Mouse (Mus musculus): ENCODE data around the gene Tmem132b.

The Tmem132b gene

DNA sequence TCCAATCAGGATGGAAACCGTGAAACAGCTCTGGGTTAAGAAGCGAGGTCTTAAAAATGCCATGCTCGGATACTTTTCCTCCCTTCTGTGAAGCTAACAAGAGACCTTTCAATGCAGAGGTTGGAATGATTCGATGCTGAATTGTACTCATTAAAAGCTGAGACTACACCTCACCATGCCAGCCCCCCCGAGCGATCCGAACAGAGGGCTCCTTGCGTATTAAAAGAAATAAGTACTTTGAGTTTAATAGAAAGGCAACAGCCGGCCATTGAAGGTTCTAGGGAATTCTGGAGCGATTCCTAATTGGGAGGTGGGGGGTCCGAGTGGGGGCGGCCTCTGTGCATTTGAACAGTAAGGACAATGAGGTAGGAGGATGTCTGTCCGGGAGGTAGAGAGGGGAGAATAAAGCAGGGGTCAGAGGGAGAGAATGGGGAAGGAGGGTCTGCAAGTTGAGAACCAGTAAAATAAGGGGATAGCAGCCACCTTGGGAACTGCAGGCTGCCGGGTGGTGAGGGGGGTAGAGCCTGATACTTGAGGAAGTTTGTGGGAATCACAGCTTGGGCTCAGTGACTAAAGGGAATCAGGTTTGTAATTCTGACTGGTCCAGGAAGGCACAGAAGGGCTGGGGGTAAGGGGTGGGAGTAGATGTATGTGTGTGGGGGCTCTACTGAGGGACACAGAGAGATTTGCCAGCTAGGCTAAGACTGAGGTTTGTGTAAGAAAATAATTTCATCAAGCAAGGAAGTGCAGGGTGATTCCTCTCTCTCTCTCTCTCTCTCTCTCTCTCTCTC, 127.6 kb downstream of the Tmem132b start:
- in situ Hi-C loops (cut with MboI, MseI), result no loop called here

DNA sequence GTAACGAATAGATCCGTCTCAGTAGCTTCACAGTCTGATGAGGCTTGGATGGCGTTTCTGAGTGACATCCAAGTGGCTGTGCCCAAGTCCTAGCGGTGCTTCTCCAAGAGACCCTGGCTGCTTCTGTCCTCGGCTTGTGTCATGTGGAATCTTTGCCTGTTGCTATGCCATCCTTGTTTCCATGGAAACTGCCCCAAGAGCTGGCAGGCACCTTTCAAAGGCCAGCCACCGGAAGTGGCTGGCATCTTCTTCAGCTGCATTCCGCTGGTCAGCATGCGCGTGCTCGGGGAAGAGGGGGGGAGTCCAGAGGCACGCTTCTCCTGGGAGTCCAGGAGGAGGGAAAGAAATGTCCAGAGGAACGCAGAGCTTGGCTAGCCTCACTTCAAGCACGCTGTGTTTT, 144.0 kb downstream of the Tmem132b start:
- in situ Hi-C loops (cut with MboI, MseI), result no loop called here

DNA sequence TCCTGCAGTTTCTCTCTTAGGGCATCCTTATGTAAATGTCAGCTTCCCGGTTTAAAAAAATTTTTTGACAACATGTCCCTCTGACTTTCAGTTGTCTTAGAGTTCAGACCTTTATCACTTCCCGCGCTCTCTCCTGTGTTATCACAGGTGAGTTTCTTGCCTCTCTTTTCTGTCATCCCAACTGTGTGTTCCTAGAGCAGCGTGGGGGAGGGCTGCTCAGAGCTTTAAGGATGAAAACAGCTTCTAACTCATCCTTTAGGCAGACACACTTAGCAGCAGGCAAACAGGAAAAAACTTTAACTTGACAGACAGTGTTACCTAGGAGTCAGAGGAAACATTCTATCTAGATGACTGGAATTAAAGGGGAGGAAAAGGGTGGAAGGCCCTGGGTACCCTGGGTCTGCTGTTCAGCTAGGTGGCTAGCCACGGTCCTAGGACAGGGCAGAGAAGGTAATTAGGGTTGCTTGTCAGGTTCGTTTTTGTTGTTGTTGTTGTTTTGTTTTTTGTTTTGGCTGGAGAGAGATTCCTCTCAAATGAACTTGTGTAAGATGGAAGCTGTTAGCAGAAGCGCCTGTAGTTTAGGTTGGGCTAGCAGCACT, 144.6 kb downstream of the Tmem132b start:
- in situ Hi-C loops (cut with MboI, MseI), result no loop called here

- in situ Hi-C loops (cut with MboI, MseI), result no loop called here
Measured at GRCm38 (mm10) chr5:125680889-125681288, 149.3 kb downstream of the Tmem132b start.

- in situ Hi-C loops (cut with MboI, MseI), result no loop called here
Measured at GRCm38 (mm10) chr5:125683491-125683890, 151.9 kb downstream of the Tmem132b start.

- in situ Hi-C loops (cut with MboI, MseI), result no loop called here
Measured at GRCm38 (mm10) chr5:125685681-125686331, 154.2 kb downstream of the Tmem132b start.

GRCm38 (mm10) chr5:125692538-125692937, 161.0 kb downstream of the Tmem132b start:
- in situ Hi-C loops (cut with MboI, MseI), result no loop called here

DNA sequence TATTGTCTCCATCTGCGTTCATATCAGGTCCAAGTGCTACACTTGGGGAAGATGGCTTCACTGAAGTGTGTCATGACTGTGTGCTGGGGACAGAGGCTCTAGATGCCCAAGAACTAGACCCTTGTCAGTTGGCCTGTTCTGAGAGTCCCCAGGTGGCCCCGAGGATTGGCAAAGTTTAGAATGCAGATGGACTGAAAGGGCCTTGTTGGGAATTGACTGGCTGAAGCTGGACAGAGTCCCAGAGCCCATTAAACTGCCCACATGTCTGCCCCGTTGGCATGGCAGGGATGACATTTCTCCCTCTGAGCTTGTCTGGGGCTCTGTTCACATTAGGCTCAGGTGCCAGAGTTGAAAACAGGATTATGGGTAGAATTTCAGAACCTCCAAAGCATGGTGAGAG, 167.8 kb downstream of the Tmem132b start:
- in situ Hi-C loops (cut with MboI, MseI), result no loop called here

DNA sequence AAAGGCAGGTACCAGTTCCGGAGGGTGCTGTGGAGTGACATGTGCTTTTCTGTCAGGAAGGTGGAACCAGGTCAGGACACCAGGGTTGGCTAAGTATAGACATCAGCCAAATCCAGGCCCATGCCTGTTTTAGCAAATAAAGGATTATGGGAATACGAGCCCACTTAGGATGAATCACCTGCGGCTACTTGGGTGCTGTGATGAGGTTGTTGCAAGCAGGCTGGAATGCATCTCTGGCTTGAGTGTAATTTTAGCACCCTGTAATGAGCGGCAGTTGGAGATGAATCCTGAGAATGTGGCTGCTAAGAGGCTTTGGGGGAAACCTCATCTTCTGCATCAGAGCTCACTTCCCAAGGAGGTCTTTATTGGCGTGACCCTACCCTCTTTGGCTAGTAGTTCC, 168.7 kb downstream of the Tmem132b start:
- in situ Hi-C loops (cut with MboI, MseI), result no loop called here

DNA sequence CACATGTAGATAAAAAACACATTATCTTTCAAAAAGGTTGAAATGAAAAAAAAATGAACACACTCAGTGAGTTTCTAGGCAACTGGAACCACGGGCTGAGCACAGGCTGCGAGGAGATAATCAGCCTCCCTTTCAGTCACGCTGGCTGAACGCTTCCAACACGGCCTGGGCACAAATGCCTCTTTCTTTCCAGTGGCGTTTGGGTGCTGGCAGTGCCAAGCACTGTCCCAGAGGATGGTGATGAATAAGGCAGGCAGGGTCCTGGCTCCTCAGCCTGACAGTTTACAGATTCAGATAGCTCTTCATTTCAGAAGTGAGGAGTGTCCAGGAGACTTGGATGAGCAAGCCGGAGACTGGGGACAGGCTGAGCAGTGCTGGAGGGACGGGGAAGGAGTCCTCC, 173.8 kb downstream of the Tmem132b start:
- in situ Hi-C loops (cut with MboI, MseI), result no loop called here

DNA sequence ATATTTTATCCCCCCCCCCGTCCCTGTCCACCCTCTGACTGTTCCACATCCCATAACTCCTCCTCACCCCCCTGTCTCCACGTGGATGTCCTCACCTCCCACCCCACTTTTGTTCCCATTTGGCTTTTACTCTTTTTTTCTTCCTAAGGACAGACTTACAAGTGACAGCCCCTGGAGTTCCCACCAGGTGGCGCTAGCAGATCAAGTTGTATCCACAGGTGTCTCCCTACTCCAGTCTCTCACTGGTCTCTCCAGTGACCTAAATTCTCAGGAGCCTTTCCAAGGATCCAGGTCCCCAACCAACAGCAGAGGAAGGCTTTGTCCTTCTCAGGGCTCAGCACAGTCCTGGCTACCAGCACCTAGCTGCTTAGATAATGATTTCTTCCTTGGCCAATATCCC, 177.6 kb downstream of the Tmem132b start:
- in situ Hi-C loops (cut with MboI, MseI), result no loop called here

DNA sequence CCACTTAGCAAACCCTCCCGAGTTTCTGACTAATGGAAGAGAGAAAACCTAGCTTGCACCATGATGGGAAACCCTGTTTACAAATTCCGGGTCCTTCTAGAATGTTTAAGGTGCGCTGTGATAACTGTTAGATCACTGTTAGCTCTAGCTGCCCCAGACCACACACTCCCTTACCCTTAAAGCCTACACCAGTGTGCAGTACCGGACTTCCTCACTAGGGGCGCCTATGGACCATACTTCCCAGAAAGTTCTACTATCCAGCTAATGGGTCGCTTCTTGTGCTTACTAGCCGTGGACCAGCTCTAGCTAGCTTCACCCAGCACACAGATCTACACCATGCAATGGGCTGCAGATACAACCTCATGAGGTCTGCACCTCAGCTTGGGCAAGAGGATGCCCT, 195.2 kb downstream of the Tmem132b start:
- in situ Hi-C loops (cut with MboI, MseI), result no loop called here

DNA sequence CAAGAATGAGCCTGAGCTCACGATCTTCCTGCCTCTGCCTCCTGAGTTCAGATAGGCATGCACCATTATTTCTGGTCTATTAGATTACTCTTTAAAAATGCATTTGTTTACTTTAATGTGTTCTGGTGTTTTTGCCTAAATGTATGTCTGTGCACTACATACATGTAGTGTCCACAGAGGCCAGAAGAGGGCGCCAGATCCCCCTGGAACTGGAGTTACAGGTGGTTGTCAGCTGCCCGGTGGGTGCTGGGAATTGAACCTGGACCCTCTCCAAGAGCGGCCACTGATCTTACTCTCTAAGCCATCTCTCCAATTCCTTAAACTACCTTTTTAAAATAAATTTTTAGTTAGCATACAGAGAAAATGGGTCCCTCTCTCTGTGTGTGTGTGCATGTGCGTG, 195.9 kb downstream of the Tmem132b start:
- in situ Hi-C loops (cut with MboI, MseI), result no loop called here

GRCm38 (mm10) chr5:125727936-125728335, 196.4 kb downstream of the Tmem132b start:
- in situ Hi-C loops (cut with MboI, MseI), result no loop called here

- in situ Hi-C loops (cut with MboI, MseI), result no loop called here
Measured at GRCm38 (mm10) chr5:125728521-125728920, 196.9 kb downstream of the Tmem132b start.

- in situ Hi-C loops (cut with MboI, MseI), result no loop called here
Measured at GRCm38 (mm10) chr5:125733806-125734205, 202.2 kb downstream of the Tmem132b start.

DNA sequence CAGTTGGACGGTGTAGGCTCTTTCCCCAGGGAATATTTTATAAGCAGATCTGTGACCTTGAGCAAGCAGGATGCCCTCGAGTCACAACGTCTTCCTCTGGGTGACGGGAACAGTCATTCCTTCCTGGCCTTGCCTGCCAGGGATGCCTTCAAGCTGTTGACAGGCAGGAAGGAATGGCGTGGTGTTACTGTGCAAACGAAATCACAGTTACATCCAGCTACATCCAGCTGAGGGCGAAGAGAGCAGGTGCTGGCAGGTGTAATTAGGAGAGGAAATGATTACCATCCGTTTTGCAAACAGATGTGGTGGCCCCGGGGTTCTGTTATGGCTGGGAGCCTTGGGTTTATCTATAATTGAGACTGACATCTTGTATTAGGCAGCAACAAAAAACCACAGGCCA, 205.5 kb downstream of the Tmem132b start:
- in situ Hi-C loops (cut with MboI, MseI), result no loop called here

DNA sequence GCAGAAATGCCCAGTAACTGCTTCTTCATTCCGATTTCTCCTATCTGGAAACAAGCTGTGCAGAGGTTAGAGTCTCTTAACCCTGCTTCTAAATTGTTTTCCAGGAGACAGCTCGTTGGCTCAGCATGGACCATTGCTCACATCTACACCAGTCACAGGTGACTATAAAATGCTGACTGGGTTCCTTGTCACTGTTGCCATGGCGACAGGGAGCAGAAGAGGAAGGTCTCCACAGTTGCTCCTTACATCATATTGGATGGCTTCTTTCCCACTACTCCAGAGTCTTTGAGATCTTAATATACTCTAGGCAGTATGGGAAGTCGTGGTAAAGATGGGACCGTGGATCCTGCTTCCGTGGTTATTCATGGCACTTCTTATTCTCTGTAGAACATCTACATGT, 211.9 kb downstream of the Tmem132b start:
- in situ Hi-C loops (cut with MboI, MseI), result no loop called here

DNA sequence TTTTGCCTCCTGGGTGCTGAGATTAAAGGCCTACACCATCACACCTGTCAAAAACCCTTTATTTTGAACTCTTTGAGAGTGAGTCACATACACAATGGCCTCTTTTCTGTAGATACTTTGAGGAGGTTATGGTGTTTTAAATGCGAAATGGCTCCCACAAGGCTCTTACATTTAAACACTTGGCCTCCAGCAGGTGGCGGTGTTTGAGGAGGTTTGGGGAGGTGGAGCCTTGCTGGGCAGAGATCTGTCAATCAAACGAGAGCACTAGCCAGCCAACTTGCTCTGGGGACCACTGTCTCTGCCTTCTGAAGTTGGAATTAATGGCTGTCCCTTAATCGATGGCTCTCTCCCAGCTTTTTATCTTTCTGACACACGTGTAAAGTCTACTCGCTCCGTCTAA, 214.2 kb downstream of the Tmem132b start:
- in situ Hi-C loops (cut with MboI, MseI), result no loop called here

- in situ Hi-C loops (cut with MboI, MseI), result no loop called here
Measured at GRCm38 (mm10) chr5:125751481-125751880, 219.9 kb downstream of the Tmem132b start.

GRCm38 (mm10) chr5:125752546-125752945, 221.0 kb downstream of the Tmem132b start:
- in situ Hi-C loops (cut with MboI, MseI), result no loop called here

- in situ Hi-C loops (cut with MboI, MseI), result no loop called here
Measured at GRCm38 (mm10) chr5:125756987-125757530, 225.5 kb downstream of the Tmem132b start.

- in situ Hi-C loops (cut with MboI, MseI), result no loop called here
Measured at GRCm38 (mm10) chr5:125758506-125758905, 226.9 kb downstream of the Tmem132b start.

Data from T-helper 1 cell (primary cell).